Mouse (Mus musculus) thymus, postnatal 14 days (tissue): ENCODE measurements at regions not wholly inside any gene's neighbourhood (a gene's known extent, or its start where the extent isn't known, plus 50 kb on each side); places are given as distances from the start of the nearest gene placed in this dataset.

Experiments
- DNase-seq: peaks from one replicate; pipeline ENCODE4 v3.0.0; 2021

DNA sequence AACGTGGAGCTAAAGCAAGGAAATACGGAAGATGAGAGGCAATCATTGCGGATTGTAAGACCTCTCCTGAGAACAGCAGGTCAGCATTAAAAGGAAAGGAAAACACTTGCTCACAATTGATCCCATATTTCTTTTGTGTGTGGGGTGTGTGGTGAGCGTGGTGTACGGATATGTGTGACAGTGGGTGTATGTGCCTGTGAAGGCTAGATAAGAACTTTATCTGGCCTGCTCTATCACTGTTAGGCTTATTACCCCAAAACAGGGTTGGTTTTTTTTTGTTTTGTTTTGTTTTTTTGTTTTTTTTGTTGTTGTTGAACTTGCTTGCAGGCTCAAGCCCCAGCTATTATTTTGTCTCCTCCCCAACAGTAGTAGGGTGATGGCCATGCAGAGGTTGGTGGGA lies 102.5 kb downstream of the Uchl5 start:
- no peak for DNase-seq

DNA sequence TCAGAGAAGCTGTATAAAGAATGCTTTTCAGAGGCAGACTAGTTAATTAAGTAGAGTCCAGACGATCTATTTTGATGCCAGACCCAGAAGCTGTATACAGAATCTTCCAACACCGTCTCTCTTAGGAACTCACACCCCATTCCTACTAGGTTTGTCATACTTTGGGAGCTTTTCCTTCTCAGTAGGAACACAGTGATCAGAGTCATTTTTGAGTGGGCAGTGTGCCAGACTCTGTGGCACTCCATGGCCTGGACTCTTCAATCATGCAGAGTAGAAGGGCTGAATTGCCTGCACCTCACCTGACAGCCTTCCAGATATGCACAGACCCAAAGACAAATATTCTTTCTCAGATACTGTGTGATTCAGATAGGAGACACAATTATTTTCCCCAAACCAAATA lies 101.2 kb downstream of the Uchl5 start:
- DNase-seq = no peak

DNA sequence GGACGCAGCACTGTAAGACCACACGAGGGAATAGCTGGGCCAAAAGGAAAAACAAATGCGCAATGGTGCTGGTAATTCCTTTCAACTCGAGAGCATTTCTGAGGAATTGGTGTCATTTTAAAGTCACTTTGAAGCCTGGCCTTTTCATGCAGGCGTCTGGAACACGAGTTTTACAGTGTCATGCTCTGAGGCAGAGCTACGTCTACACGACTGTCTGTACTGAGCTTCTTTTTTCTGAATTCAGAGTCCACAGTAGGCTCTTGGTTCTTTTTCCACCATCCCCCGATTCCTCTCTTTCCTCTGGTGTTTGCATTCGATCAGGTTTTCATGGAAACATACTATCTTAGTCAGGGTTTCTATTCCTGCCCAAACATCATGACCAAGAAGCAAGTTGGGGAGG lies 83.2 kb downstream of the Uchl5 start:
- DNase-seq = no peak

DNA sequence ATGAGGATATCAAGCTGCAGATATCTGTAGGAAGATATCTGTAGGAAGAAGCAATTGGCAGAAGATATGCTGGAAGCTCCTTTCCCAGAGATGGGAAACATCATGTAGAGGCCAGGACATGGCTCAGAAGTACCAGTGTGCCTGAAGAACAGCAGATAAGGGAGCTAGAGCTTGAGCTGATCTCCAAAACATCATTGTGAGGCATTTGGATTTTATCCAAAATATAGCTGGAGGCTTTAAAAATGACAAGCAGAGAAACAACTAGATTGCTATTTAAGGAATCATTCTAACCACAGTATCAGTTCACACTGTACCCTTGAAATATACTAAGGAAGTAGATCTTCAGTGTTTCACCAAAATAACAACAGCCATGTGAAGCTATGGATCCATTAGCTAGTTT lies 81.5 kb downstream of the Uchl5 start:
- DNase-seq = no peak
